Mouse (Mus musculus): ENCODE measurements at regions not wholly inside any gene's neighbourhood (a gene's known extent, or its start where the extent isn't known, plus 50 kb on each side); places are given as distances from the start of the nearest gene placed in this dataset.

DNA sequence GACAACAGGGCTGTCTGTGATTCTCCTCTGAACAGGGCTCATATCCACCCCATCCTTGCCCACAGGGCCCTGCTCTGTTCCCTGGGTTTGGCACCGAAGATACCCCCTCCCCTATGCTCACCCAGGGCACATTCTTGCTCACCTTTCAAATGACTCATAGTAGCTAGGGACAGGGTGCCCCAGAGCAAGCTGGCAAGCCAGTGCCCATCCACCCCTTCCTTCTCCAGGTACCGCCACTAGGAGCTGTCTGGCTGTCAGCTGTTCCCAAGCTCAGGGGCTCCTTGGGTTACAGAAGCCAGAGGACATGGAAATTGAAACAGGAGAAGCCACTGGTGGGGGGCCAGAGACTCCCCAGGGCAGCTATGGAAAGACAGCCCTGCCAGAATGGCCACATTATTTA is 216.4 kb downstream of the Ly86 start:
- Histone ChIP-seq H3K9me3 (replicated peaks; ENCODE audit: control insufficient read depth, low read length, poor library complexity, severe bottlenecking) (no peaks in the 10 kb centered on the region), H3K4me2 (ENCODE audit: low read length) (no peak overlapping the region), H3K4me1 (ENCODE audit: control insufficient read depth, insufficient read depth, low read length) (no peaks in the 10 kb centered on the region), H3K4me3 (ENCODE audit: low read depth, low read length) (no peak overlapping the region), H3K27me3 (ENCODE audit: control insufficient read depth, insufficient read depth, low read depth, low read length) (no peaks in the 10 kb centered on the region), H3K36me3 (ENCODE audit: control insufficient read depth, insufficient read depth, low read length) (no peaks in the 10 kb centered on the region), H3K27ac (ENCODE audit: low read length) (no peak overlapping the region), H3K9ac (ENCODE audit: low read depth, low read length) (no peak overlapping the region)
- ATAC-seq: no peak
- 62% methylated on average over 2 of the region's 2 CpGs for WGBS

DNA sequence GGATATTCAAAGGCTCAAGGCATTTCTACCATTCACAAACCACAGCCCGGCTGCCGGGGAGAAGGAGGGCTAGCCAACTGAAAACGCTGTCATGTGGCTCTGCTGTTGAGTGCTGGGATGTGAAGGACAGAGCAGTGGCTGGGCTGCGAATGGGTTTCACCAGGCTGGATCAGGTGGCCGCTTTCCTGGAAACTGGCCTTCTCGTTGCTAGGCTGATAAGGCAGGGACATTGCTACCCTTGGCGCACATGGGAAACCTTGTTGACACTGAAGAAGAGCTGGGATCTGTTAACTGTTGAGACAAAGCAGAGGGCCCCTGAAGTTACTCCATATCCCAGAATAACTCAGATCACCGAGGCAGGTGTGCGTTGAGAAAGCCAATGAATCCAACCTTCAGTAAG is 216.1 kb upstream of the Rreb1 start:
- Histone ChIP-seq H3K4me3 (ENCODE audit: low read depth, low read length) (no peak overlapping the region), H3K27me3 (ENCODE audit: control insufficient read depth, insufficient read depth, low read depth, low read length) (no peaks in the 10 kb centered on the region), H3K27ac (ENCODE audit: low read length) (no peak overlapping the region), H3K9me3 (replicated peaks; ENCODE audit: control insufficient read depth, low read length, poor library complexity, severe bottlenecking) (no peaks in the 10 kb centered on the region), H3K36me3 (ENCODE audit: control insufficient read depth, insufficient read depth, low read length) (no peaks in the 10 kb centered on the region), H3K4me1 (ENCODE audit: control insufficient read depth, insufficient read depth, low read length) (no peaks in the 10 kb centered on the region), H3K4me2 (ENCODE audit: low read length) (no peak overlapping the region), H3K9ac (ENCODE audit: low read depth, low read length) (no peak overlapping the region)
- ATAC-seq: no peak
- 46% methylated on average over 9 of the region's 9 CpGs for WGBS

DNA sequence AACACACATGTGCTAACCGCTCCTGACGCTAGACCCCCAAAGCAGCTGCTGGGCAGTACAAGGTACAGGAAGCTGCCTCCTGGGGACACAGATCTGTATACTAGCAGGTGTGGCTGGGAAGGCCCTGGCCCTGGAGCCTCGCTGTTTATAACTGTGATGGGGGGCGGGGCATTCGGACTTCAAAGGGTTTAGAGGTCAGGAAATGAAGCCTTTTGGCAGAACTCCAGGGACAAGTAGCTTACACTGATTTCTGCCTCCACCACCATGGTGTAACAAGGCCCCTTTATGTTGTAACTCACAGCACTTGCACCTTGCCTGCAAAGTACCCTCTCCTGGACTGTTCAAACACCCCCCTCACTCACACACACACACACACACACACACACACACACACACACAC is 215.5 kb upstream of the Rreb1 start:
- WGBS: 27% methylated on average over 5 of the region's 5 CpGs
- no peaks in the 10 kb centered on the region for H3K9me3 ChIP-seq (replicated peaks; ENCODE audit: control insufficient read depth, low read length, poor library complexity, severe bottlenecking)
- no peak overlapping the region for H3K4me2 ChIP-seq (ENCODE audit: low read length)
- no peak overlapping the region for H3K27ac ChIP-seq (ENCODE audit: low read length)
- H3K4me1 ChIP-seq (ENCODE audit: control insufficient read depth, insufficient read depth, low read length): no peaks in the 10 kb centered on the region
- no peaks in the 10 kb centered on the region for H3K36me3 ChIP-seq (ENCODE audit: control insufficient read depth, insufficient read depth, low read length)
- no peaks in the 10 kb centered on the region for H3K27me3 ChIP-seq (ENCODE audit: control insufficient read depth, insufficient read depth, low read depth, low read length)
- H3K9ac ChIP-seq (ENCODE audit: low read depth, low read length): no peak overlapping the region
- H3K4me3 ChIP-seq (ENCODE audit: low read depth, low read length): no peak overlapping the region
- ATAC-seq: no peak

DNA sequence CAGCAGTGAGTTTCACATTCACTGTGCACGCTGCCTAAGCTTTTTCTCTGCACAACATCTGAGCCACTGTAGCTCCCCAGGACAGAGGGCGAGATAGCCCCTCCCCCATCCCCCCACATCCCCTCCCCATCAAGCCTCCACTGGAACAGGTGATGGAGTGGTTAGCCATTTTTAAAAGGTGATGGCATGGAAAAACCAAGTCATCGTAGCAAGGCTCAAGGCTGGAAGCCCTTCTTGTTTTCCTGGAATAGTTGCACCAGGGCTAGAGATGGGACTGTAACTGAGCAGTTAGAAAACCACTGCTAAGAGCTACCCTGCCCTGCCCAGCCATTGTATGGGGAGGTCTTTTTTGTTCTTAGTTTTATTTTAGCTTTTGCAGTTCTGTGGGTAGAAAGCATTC is 209.1 kb upstream of the Rreb1 start:
- ATAC-seq: no peak
- whole genome bisulfite sequencing: 66% methylated on average over 3 of the region's 3 CpGs
- Histone ChIP-seq H3K4me1 (ENCODE audit: control insufficient read depth, insufficient read depth, low read length) (no peaks in the 10 kb centered on the region), H3K4me3 (ENCODE audit: low read depth, low read length) (no peak overlapping the region), H3K9me3 (replicated peaks; ENCODE audit: control insufficient read depth, low read length, poor library complexity, severe bottlenecking) (no peaks in the 10 kb centered on the region), H3K4me2 (ENCODE audit: low read length) (no peak overlapping the region), H3K27me3 (ENCODE audit: control insufficient read depth, insufficient read depth, low read depth, low read length) (no peaks in the 10 kb centered on the region), H3K36me3 (ENCODE audit: control insufficient read depth, insufficient read depth, low read length) (no peaks in the 10 kb centered on the region), H3K27ac (ENCODE audit: low read length) (no peak overlapping the region), H3K9ac (ENCODE audit: low read depth, low read length) (no peak overlapping the region)

DNA sequence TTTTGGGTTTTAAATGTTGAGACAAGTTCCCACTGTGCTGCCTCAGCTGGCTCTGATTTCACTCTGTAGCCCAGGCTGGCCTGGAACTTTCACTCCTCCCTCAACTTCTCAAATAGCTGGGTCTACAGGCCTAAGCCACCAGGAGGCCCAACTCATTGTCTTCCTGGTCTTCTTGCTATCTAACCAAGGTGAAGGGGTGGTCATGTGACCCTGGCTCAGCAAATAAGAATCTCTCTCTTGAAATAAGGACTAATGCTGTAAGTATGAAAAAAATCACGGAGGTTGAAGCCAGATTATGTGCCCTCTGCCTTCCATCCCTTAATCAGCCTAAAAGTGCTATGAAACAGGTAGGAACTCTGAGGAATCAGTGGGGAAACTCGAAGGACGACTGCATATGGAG is 208.7 kb upstream of the Rreb1 start:
- Histone ChIP-seq H3K4me3 (ENCODE audit: low read depth, low read length) (no peak overlapping the region), H3K36me3 (ENCODE audit: control insufficient read depth, insufficient read depth, low read length) (no peaks in the 10 kb centered on the region)
- ATAC-seq: no peak

DNA sequence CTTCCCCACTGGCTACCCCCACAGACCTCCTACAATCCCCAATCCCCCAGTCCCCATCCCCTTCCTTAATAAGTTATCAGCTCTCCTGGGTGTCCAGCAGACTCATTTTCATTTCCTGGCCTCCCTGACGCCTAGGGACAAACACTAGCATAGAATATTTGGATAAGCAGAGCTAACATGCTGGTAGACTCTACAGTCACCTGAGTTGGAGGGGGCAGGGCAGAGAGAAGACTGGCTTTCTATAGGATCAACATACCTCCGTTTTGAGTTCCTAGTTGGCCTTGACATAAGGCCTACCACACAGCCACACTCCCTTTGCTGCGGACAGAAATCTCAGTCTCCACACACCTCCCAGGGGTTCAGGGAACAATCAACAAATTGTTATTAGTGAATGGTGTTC is 205.2 kb upstream of the Rreb1 start:
- no peak for ATAC-seq
- H3K4me2 ChIP-seq (ENCODE audit: low read length): no peak overlapping the region
- no peaks in the 10 kb centered on the region for H3K9me3 ChIP-seq (replicated peaks; ENCODE audit: control insufficient read depth, low read length, poor library complexity, severe bottlenecking)
- no peaks in the 10 kb centered on the region for H3K36me3 ChIP-seq (ENCODE audit: control insufficient read depth, insufficient read depth, low read length)
- no peaks in the 10 kb centered on the region for H3K4me1 ChIP-seq (ENCODE audit: control insufficient read depth, insufficient read depth, low read length)
- WGBS: 49% methylated on average over 3 of the region's 3 CpGs
- H3K27ac ChIP-seq (ENCODE audit: low read length): no peak overlapping the region
- H3K4me3 ChIP-seq (ENCODE audit: low read depth, low read length): no peak overlapping the region
- H3K9ac ChIP-seq (ENCODE audit: low read depth, low read length): no peak overlapping the region
- H3K27me3 ChIP-seq (ENCODE audit: control insufficient read depth, insufficient read depth, low read depth, low read length): no peaks in the 10 kb centered on the region

More for the DNA sequence above, 208.7 kb upstream of the Rreb1 start:
- Histone ChIP-seq H3K9me3 (replicated peaks; ENCODE audit: control insufficient read depth, low read length, poor library complexity, severe bottlenecking) (no peaks in the 10 kb centered on the region), H3K4me1 (ENCODE audit: control insufficient read depth, insufficient read depth, low read length) (no peaks in the 10 kb centered on the region), H3K27me3 (ENCODE audit: control insufficient read depth, insufficient read depth, low read depth, low read length) (no peaks in the 10 kb centered on the region), H3K4me2 (ENCODE audit: low read length) (no peak overlapping the region), H3K27ac (ENCODE audit: low read length) (no peak overlapping the region), H3K9ac (ENCODE audit: low read depth, low read length) (no peak overlapping the region)
- WGBS: 89% methylated on average over 3 of the region's 3 CpGs

DNA sequence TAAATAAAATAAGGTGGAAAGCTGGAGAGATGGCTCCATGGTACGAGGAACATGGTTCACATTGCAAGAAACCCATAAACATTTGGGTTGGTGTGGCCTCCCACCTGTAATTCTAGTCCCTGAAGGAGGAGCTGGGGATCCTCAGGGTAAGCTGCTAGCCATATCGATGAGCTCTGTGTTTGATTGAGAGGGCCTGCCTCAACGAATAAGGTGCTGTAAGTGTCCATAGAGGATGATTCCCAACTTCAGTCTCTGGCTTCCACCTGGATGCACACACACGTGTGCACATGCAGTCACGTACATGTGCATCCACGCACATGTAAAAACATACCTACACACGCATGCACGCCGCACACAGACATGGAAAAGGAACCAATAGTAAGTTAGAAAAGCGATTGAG is 199.0 kb upstream of the Rreb1 start:
- peak overlapping the region; percentile 11; the same call in 1 of the 2 replicates for H3K27ac ChIP-seq (ENCODE audit: low read length)
- no peak overlapping the region; the same call in 1 of the 2 replicates for H3K4me2 ChIP-seq (ENCODE audit: low read length)
- no peak for ATAC-seq
- whole genome bisulfite sequencing: 88% methylated on average over 10 of the region's 10 CpGs
- no peak overlapping the region for H3K9ac ChIP-seq (ENCODE audit: low read depth, low read length)
- no peaks in the 10 kb centered on the region for H3K9me3 ChIP-seq (replicated peaks; ENCODE audit: control insufficient read depth, low read length, poor library complexity, severe bottlenecking)
- no peak overlapping the region for H3K4me3 ChIP-seq (ENCODE audit: low read depth, low read length)
- H3K36me3 ChIP-seq (ENCODE audit: control insufficient read depth, insufficient read depth, low read length): no peaks in the 10 kb centered on the region
- peaks cover 9% of the 10 kb centered on the region; the same call in 1 of the 2 replicates for H3K4me1 ChIP-seq (ENCODE audit: control insufficient read depth, insufficient read depth, low read length)
- H3K27me3 ChIP-seq (ENCODE audit: control insufficient read depth, insufficient read depth, low read depth, low read length): no peaks in the 10 kb centered on the region

DNA sequence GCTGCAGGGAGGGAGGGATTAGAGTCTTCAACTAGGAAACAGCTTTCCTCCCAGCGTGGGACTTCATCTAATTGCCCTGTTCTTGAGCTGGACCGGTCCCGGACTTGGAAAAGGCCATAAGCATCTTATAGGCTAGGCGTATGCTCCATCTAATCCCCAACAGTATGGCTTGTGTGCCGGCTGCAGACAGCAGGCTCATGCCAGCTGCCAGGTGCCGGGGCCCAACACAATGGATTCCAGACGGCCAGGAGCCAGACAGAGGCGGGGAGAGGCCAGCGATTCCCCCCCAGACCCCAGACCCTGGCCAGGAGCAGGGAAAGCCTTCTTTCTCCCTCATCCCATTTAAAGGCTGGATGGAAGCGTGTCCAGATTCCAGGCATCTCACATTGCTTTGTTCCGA is 198.4 kb upstream of the Rreb1 start:
- Histone ChIP-seq H3K4me2 (ENCODE audit: low read length) (peak overlapping the region; percentile 26), H3K27ac (ENCODE audit: low read length) (peak overlapping the region; percentile 67), H3K4me3 (ENCODE audit: low read depth, low read length) (no peak overlapping the region), H3K27me3 (ENCODE audit: control insufficient read depth, insufficient read depth, low read depth, low read length) (no peaks in the 10 kb centered on the region), H3K9me3 (replicated peaks; ENCODE audit: control insufficient read depth, low read length, poor library complexity, severe bottlenecking) (no peaks in the 10 kb centered on the region), H3K4me1 (ENCODE audit: control insufficient read depth, insufficient read depth, low read length) (peaks cover 9% of the 10 kb centered on the region; the same call in 1 of the 2 replicates), H3K9ac (ENCODE audit: low read depth, low read length) (peak overlapping the region; percentile 50; the same call in 1 of the 2 replicates), H3K36me3 (ENCODE audit: control insufficient read depth, insufficient read depth, low read length) (no peaks in the 10 kb centered on the region)
- peak; percentile 86 for ATAC-seq
- 15% methylated on average over 11 of the region's 11 CpGs for WGBS

DNA sequence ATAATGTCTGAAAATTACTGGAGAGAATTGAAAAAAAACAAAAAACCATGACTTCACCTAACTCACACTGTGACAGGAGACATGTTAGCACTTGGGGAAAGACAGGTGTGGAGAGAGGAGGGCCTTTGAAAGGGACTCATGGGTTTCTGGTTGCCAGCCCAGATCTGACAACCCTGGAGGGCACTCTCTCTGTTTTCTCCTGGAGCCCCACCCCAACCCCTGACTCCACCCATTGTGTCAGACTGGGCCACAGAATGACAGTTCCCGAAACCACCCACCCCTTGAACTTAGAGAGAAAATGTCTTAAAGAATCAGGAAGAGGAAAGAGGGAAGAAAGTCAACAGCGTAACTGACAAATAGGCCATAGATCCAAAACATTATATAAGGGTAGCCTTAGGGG is 197.4 kb upstream of the Rreb1 start:
- no peak for ATAC-seq
- H3K4me3 ChIP-seq (ENCODE audit: low read depth, low read length): no peak overlapping the region
- no peak overlapping the region for H3K27ac ChIP-seq (ENCODE audit: low read length)
- no peak overlapping the region for H3K4me2 ChIP-seq (ENCODE audit: low read length)
- WGBS: 84% methylated on average over 2 of the region's 2 CpGs
- H3K36me3 ChIP-seq (ENCODE audit: control insufficient read depth, insufficient read depth, low read length): no peaks in the 10 kb centered on the region
- H3K27me3 ChIP-seq (ENCODE audit: control insufficient read depth, insufficient read depth, low read depth, low read length): no peaks in the 10 kb centered on the region
- no peak overlapping the region for H3K9ac ChIP-seq (ENCODE audit: low read depth, low read length)
- no peaks in the 10 kb centered on the region for H3K9me3 ChIP-seq (replicated peaks; ENCODE audit: control insufficient read depth, low read length, poor library complexity, severe bottlenecking)
- H3K4me1 ChIP-seq (ENCODE audit: control insufficient read depth, insufficient read depth, low read length): peaks cover 9% of the 10 kb centered on the region; the same call in 1 of the 2 replicates

DNA sequence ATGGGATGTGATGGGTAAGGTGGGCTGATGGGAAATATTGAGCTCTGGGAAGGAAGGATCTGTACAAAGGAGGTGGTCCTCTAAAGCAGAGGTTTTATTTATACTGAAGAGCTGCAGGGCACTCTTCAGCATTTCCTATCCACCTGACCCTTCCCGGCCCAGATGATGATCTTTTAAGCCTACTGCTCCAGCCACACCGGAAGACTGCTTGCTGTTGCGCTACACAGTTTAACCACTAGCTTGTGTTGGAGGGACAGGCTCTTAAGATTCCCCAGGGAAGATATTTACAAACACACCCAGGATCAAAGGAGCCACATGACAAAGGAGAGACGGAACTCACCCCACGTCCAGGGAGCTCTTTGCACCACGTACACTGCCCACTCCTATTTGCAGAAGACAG is 196.8 kb upstream of the Rreb1 start:
- no peak for ATAC-seq
- no peak overlapping the region for H3K27ac ChIP-seq (ENCODE audit: low read length)
- H3K27me3 ChIP-seq (ENCODE audit: control insufficient read depth, insufficient read depth, low read depth, low read length): no peaks in the 10 kb centered on the region
- H3K9ac ChIP-seq (ENCODE audit: low read depth, low read length): no peak overlapping the region
- H3K4me1 ChIP-seq (ENCODE audit: control insufficient read depth, insufficient read depth, low read length): peaks cover 9% of the 10 kb centered on the region; the same call in 1 of the 2 replicates
- 66% methylated on average over 6 of the region's 6 CpGs for WGBS
- H3K9me3 ChIP-seq (replicated peaks; ENCODE audit: control insufficient read depth, low read length, poor library complexity, severe bottlenecking): no peaks in the 10 kb centered on the region
- no peak overlapping the region for H3K4me2 ChIP-seq (ENCODE audit: low read length)
- H3K36me3 ChIP-seq (ENCODE audit: control insufficient read depth, insufficient read depth, low read length): no peaks in the 10 kb centered on the region
- no peak overlapping the region for H3K4me3 ChIP-seq (ENCODE audit: low read depth, low read length)
